ENCODE assay signal across 29 mouse cellular contexts in the genomic region with DNA sequence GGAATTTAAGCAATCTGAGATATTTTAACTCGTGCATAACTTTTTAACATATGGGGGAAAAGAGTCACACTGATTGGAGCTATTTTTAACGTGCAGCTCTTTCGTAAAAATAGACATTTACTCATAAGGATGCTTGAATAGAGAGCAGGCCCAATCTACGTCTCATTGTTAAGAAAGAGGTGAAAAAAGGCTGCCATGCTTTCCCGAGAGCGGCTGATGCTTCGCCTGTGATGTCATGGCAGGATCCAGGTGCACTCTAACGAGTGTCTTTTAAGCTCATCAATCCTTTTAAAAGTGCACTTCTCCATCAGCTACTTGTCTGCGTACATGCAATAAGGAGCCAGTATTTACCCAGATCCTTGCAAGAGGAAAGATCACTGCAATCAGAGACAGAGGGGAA.
DNase-seq lines count a peak whose midpoint lies in the region; ATAC-seq lines count a peak whose summit lies in the region.
"Had no signal": no experiment of that assay in that cellular context is flagged by ENCODE, and none has a peak within 500 bp of the region (broad histone marks: within the 10 kb centered on the region; RNA-seq: fewer than 3 reads in every experiment).

No protein-coding gene starts in this region.

- H3K9me3 ChIP-seq in forebrain, embryonic 13.5 days (replicated peaks): no peaks in the 10 kb centered on the region
- no peaks in the 10 kb centered on the region for H3K9me3 ChIP-seq in forebrain, embryonic 11.5 days (ENCODE audit: control insufficient read depth, low read length)
- no peaks in the 10 kb centered on the region for H3K9me3 ChIP-seq in hindbrain, embryonic 15.5 days
- H3K9me3 ChIP-seq in hindbrain, embryonic 11.5 days (ENCODE audit: control insufficient read depth, low read length): no peaks in the 10 kb centered on the region
- H3K9me3 ChIP-seq: embryonic facial prominence, embryonic 12.5 days; heart, embryonic 10.5 days; heart, embryonic 15.5 days; midbrain, embryonic 15.5 days had no signal

- H3K4me3 ChIP-seq in forebrain, embryonic 13.5 days: no peak overlapping the region
- no peak overlapping the region for H3K4me3 ChIP-seq in forebrain, embryonic 11.5 days (ENCODE audit: low read depth, low read length)
- H3K4me3 ChIP-seq in hindbrain, embryonic 15.5 days: no peak overlapping the region
- no peak overlapping the region for H3K4me3 ChIP-seq in hindbrain, embryonic 11.5 days (ENCODE audit: low read depth, low read length)
- H3K4me3 ChIP-seq: embryonic facial prominence, embryonic 12.5 days; heart, embryonic 10.5 days; heart, embryonic 15.5 days; midbrain, embryonic 15.5 days had no signal

- no peak overlapping the region for H3K4me2 ChIP-seq in forebrain, embryonic 13.5 days
- no peak overlapping the region for H3K4me2 ChIP-seq in forebrain, embryonic 11.5 days (ENCODE audit: low read depth, low read length, severe bottlenecking)
- H3K4me2 ChIP-seq in hindbrain, embryonic 15.5 days: no peak overlapping the region
- no peak overlapping the region for H3K4me2 ChIP-seq in hindbrain, embryonic 11.5 days (replicated peaks; ENCODE audit: low read depth, low read length)
- H3K4me2 ChIP-seq: embryonic facial prominence, embryonic 12.5 days; heart, embryonic 15.5 days; midbrain, embryonic 15.5 days had no signal

- peak; percentile 38; the same call in 1 of the 2 replicates for ATAC-seq in forebrain, embryonic 13.5 days
- ATAC-seq in forebrain, embryonic 11.5 days (replicated peaks; ENCODE audit: low FRiP score): no peak
- no peak for ATAC-seq in hindbrain, embryonic 15.5 days (ENCODE audit: low FRiP score, low read depth)
- ATAC-seq in hindbrain, embryonic 11.5 days (ENCODE audit: low FRiP score): no peak
- ATAC-seq: inflammation-experienced regulatory T-cells, adult 6 months; midbrain, embryonic 15.5 days had no signal

- peaks cover 4% of the 10 kb centered on the region for H3K36me3 ChIP-seq in forebrain, embryonic 13.5 days (ENCODE audit: poor library complexity, severe bottlenecking)
- no peaks in the 10 kb centered on the region for H3K36me3 ChIP-seq in forebrain, embryonic 11.5 days (ENCODE audit: control insufficient read depth, insufficient read depth, low read length)
- 0 out of 2 replicates have a peak, but pooled peaks cover 9% of the 10 kb centered on the region for H3K36me3 ChIP-seq in hindbrain, embryonic 15.5 days
- 0 out of 2 replicates have a peak, but pooled peaks cover 3% of the 10 kb centered on the region for H3K36me3 ChIP-seq in hindbrain, embryonic 11.5 days (ENCODE audit: control insufficient read depth, insufficient read depth, low read length)
- H3K36me3 ChIP-seq: embryonic facial prominence, embryonic 12.5 days; G1E; heart, embryonic 10.5 days; heart, embryonic 15.5 days; midbrain, embryonic 15.5 days had no signal

- peak overlapping the region; percentile 1; the same call in 1 of the 2 replicates for H3K27ac ChIP-seq in forebrain, embryonic 13.5 days
- no peak overlapping the region for H3K27ac ChIP-seq in forebrain, embryonic 11.5 days (ENCODE audit: low read depth, low read length)
- H3K27ac ChIP-seq in hindbrain, embryonic 15.5 days (replicated peaks): peak overlapping the region; percentile 47
- no peak overlapping the region for H3K27ac ChIP-seq in hindbrain, embryonic 11.5 days (ENCODE audit: low read depth, low read length)
- H3K27ac ChIP-seq: embryonic facial prominence, embryonic 12.5 days; heart, embryonic 10.5 days; heart, embryonic 15.5 days; liver, embryonic 14.5 days; midbrain, embryonic 15.5 days had no signal

- H3K4me1 ChIP-seq in forebrain, embryonic 13.5 days: peaks cover 3% of the 10 kb centered on the region; the same call in 1 of the 2 replicates
- H3K4me1 ChIP-seq in forebrain, embryonic 11.5 days (replicated peaks; ENCODE audit: control insufficient read depth, insufficient read depth, low read length): no peaks in the 10 kb centered on the region
- H3K4me1 ChIP-seq in hindbrain, embryonic 15.5 days (replicated peaks): no peaks in the 10 kb centered on the region
- H3K4me1 ChIP-seq in hindbrain, embryonic 11.5 days (replicated peaks; ENCODE audit: control insufficient read depth, insufficient read depth, low read length): no peaks in the 10 kb centered on the region
- H3K4me1 ChIP-seq: embryonic facial prominence, embryonic 12.5 days; heart, embryonic 10.5 days; midbrain, embryonic 15.5 days had no signal

- no peak for DNase-seq in forebrain, embryonic 11.5 days (ENCODE audit: low spot score)
- no peak for DNase-seq in hindbrain, embryonic 11.5 days (ENCODE audit: low spot score)
- peak; percentile 39 to 42 for DNase-seq in right cerebral cortex, adult 2 months (ENCODE audit: low spot score in 2 of 2)
- DNase-seq in right cerebral cortex, postnatal 14 days: no peak
- no peak for DNase-seq in kidney, postnatal 25 days
- DNase-seq: adrenal gland, adult 8-10 months; cerebellum, adult 11 months; cerebellum, adult 9-10 months; embryo, embryonic 11 days; gastrocnemius, postnatal 14 days; heart, postnatal 36 days; kidney, adult 11 months; kidney, postnatal 14 days; layer of hippocampus, postnatal 36 days; liver; lung, adult 2 months; lung, postnatal 14 days; right cerebral cortex, adult 18-20 months; thymus, adult 2 months; thymus, postnatal 4 days had no signal

- WGBS in forebrain, embryonic 13.5 days: 74% methylated on average over 9 of the region's 9 CpGs
- WGBS in forebrain, embryonic 11.5 days: 82% methylated on average over 9 of the region's 9 CpGs
- WGBS in hindbrain, embryonic 15.5 days: 77% methylated on average over 9 of the region's 9 CpGs
- WGBS in hindbrain, embryonic 11.5 days: 91% methylated on average over 9 of the region's 9 CpGs

- H3K27me3 ChIP-seq in forebrain, embryonic 13.5 days: no peaks in the 10 kb centered on the region
- no peaks in the 10 kb centered on the region for H3K27me3 ChIP-seq in forebrain, embryonic 11.5 days (ENCODE audit: control insufficient read depth, insufficient read depth, low read length)
- H3K27me3 ChIP-seq in hindbrain, embryonic 15.5 days: no peaks in the 10 kb centered on the region
- H3K27me3 ChIP-seq in hindbrain, embryonic 11.5 days (ENCODE audit: control insufficient read depth, insufficient read depth, low read length): no peaks in the 10 kb centered on the region
- H3K27me3 ChIP-seq: embryonic facial prominence, embryonic 12.5 days; heart, embryonic 15.5 days; midbrain, embryonic 15.5 days had no signal

- H3K9ac ChIP-seq in forebrain, embryonic 13.5 days: no peak overlapping the region
- no peak overlapping the region for H3K9ac ChIP-seq in forebrain, embryonic 11.5 days (ENCODE audit: low read length)
- H3K9ac ChIP-seq in hindbrain, embryonic 15.5 days: no peak overlapping the region
- no peak overlapping the region for H3K9ac ChIP-seq in hindbrain, embryonic 11.5 days (ENCODE audit: low read depth, low read length)
- H3K9ac ChIP-seq: embryonic facial prominence, embryonic 12.5 days; heart, embryonic 15.5 days; liver, embryonic 14.5 days; midbrain, embryonic 15.5 days had no signal

Comparison
In these comparisons a context has a peak if more than half of its experiments do, and no peak if none do; other contexts are left out.
1. H3K27ac ChIP-seq: peak in forebrain, embryonic 13.5 days (single experiment) and hindbrain, embryonic 15.5 days (single experiment); none in forebrain, embryonic 11.5 days (single experiment) and hindbrain, embryonic 11.5 days (single experiment).
2. DNase-seq: peak in right cerebral cortex, adult 2 months (2 of 2); none in forebrain, embryonic 11.5 days (single experiment), hindbrain, embryonic 11.5 days (single experiment), right cerebral cortex, postnatal 14 days (single experiment) and kidney, postnatal 25 days (0 of 2).